Mouse (Mus musculus) CH12.LX (cell line): ENCODE measurements around the gene P3h1. TPM values are rescaled to one million over a fixed set of nuclear protein-coding genes. Genes with fewer than 3 reads are reported as not detected.
A peak's percentile ranks its signal among the peaks of the same experiment; 100 is the strongest.

Source experiments
- DNase-seq: peaks from one replicate; pipeline ENCODE4 v3.0.0-alpha.2; 2013; ENCODE audit errors: extremely low read depth
- H3K27ac ChIP-seq: 2 replicates; pipeline ENCODE4 v1.5.1; 2012; ENCODE audit warnings: low read depth, mild to moderate bottlenecking, control low read depth, moderate library complexity; ENCODE audit not compliant: insufficient read depth
- H3K27me3 ChIP-seq: replicated peaks from 2 replicates; pipeline ENCODE3; 2012; ENCODE audit warnings: inconsistent platforms
- H3K36me3 ChIP-seq, 2 experiments: replicated peaks in 1 of 2; 2 replicates each; pipeline versions ENCODE3 to v1.6.1; 2012; ENCODE audit warnings: inconsistent platforms in 1 of 2, low read length in 1 of 2, mild to moderate bottlenecking in 1 of 2, mixed read lengths in 1 of 2, moderate library complexity in 1 of 2; ENCODE audit not compliant: control insufficient read depth in 1 of 2, insufficient read depth in 1 of 2
- H3K4me1 ChIP-seq, 2 experiments: 2 replicates each; pipeline ENCODE4 v1.6.1; 2012; ENCODE audit warnings: inconsistent platforms in 1 of 2, moderate library complexity in 1 of 2; ENCODE audit not compliant: insufficient read depth in 2 of 2, control insufficient read depth in 1 of 2
- H3K4me2 ChIP-seq: 2 replicates; pipeline ENCODE4 v1.6.1; 2012; ENCODE audit warnings: low read depth, mild to moderate bottlenecking, control low read depth; ENCODE audit not compliant: poor library complexity, insufficient read depth, severe bottlenecking
- H3K4me3 ChIP-seq, 3 experiments: fragments of 150-350 bp in 1 of 3; sonication (generic) in 1 of 3; replicated peaks in 1 of 3; 2 replicates each; pipeline versions ENCODE3 to v1.5.1; 2011 to 2012; ENCODE audit warnings: low read depth in 2 of 3, low read length in 2 of 3, mild to moderate bottlenecking in 2 of 3, moderate library complexity in 2 of 3, control low read depth in 1 of 3, improper control_type of control experiment in 1 of 3, inconsistent platforms in 1 of 3, mixed read lengths in 1 of 3; ENCODE audit not compliant: poor library complexity in 1 of 3
- H3K79me2 ChIP-seq: replicated peaks from 2 replicates; pipeline ENCODE4 v1.6.1; 2012; ENCODE audit warnings: mild to moderate bottlenecking, moderate library complexity; ENCODE audit not compliant: control insufficient read depth, poor library complexity, insufficient read depth, severe bottlenecking; ENCODE audit errors: extremely low read depth
- H3K9ac ChIP-seq: 2 replicates; pipeline ENCODE4 v1.6.1; 2012; ENCODE audit warnings: low read depth, mild to moderate bottlenecking, control low read depth, moderate library complexity; ENCODE audit not compliant: insufficient read depth
- H3K9me3 ChIP-seq: replicated peaks from 2 replicates; pipeline ENCODE3; 2012; ENCODE audit warnings: low read length, inconsistent platforms, mixed read lengths
- CTCF ChIP-seq, 2 experiments: IDR thresholded peaks in 1 of 2; conservative IDR thresholded peaks in 1 of 2; 2 replicates each; pipeline ENCODE4 v1.5.1; 2011 to 2012; ENCODE audit warnings: low read depth in 2 of 2, low read length in 2 of 2, improper control_type of control experiment in 1 of 2, inconsistent platforms in 1 of 2, mild to moderate bottlenecking in 1 of 2, moderate library complexity in 1 of 2
- EP300 ChIP-seq: IDR thresholded peaks from 2 replicates; pipeline ENCODE4 v1.6.1; 2011; ENCODE audit warnings: low read length, improper control_type of control experiment
- IRF4 ChIP-seq: IDR thresholded peaks from 2 replicates; pipeline ENCODE4 v1.6.1; 2014; ENCODE audit warnings: low read depth, mild to moderate bottlenecking, inconsistent platforms, low read length, improper control_type of control experiment
- JUN ChIP-seq: IDR thresholded peaks from 2 replicates; pipeline ENCODE4 v1.6.1; 2011; ENCODE audit warnings: low read depth, mild to moderate bottlenecking, low read length, improper control_type of control experiment, moderate library complexity; ENCODE audit not compliant: insufficient read depth
- MAFK ChIP-seq: IDR thresholded peaks from 2 replicates; pipeline ENCODE4 v1.6.1; 2011; ENCODE audit warnings: low read length, improper control_type of control experiment; ENCODE audit not compliant: insufficient replicate concordance
- POLR2AphosphoS2 ChIP-seq: IDR thresholded peaks from 2 replicates; pipeline ENCODE4 v1.6.1; 2011; ENCODE audit warnings: low read depth, low read length, improper control_type of control experiment
- RAD21 ChIP-seq: IDR thresholded peaks from 2 replicates; pipeline ENCODE4 v1.6.1; 2011; ENCODE audit warnings: low read depth, mild to moderate bottlenecking, low read length, improper control_type of control experiment, moderate library complexity
- RCOR1 ChIP-seq: conservative IDR thresholded peaks from 2 replicates; pipeline ENCODE4 v1.6.1; 2012; ENCODE audit warnings: low read depth, mild to moderate bottlenecking, inconsistent platforms, low read length, improper control_type of control experiment
- SIN3A ChIP-seq: IDR thresholded peaks from 2 replicates; pipeline ENCODE4 v1.6.1; 2012; ENCODE audit warnings: low read length, improper control_type of control experiment, inconsistent platforms
- SMC3 ChIP-seq: IDR thresholded peaks from 2 replicates; pipeline ENCODE4 v1.6.1; 2011; ENCODE audit warnings: low read depth, low read length, improper control_type of control experiment
- TBP ChIP-seq: conservative IDR thresholded peaks from 2 replicates; pipeline ENCODE4 v1.6.1; 2011; ENCODE audit warnings: low read depth, low read length, improper control_type of control experiment
- USF1 ChIP-seq: IDR thresholded peaks from 2 replicates; pipeline ENCODE4 v1.6.1; 2014; ENCODE audit warnings: low read depth, mild to moderate bottlenecking, inconsistent platforms, low read length, improper control_type of control experiment
- USF2 ChIP-seq: conservative IDR thresholded peaks from 2 replicates; pipeline ENCODE4 v1.6.1; 2011; ENCODE audit warnings: low read depth, low read length, improper control_type of control experiment
- ZC3H11A ChIP-seq: IDR thresholded peaks from 2 replicates; pipeline ENCODE4 v1.6.1; 2012; ENCODE audit warnings: low read depth, mild to moderate bottlenecking, inconsistent platforms, low read length, improper control_type of control experiment
- ZKSCAN1 ChIP-seq: IDR thresholded peaks from 2 replicates; pipeline ENCODE4 v1.6.1; 2012; ENCODE audit warnings: low read depth, inconsistent platforms, low read length, improper control_type of control experiment, borderline replicate concordance
- dilution Hi-C: fragments of 300-500 bp; cut with MboI; formaldehyde crosslinking; loops from 2 replicates; pipeline ENCODE4 v1.14.3; 2020; ENCODE audit warnings: low sequenced_read_pairs; ENCODE audit not compliant: extremely low pct_unique_long_range_greater_than_20kb, extremely low pct_ligation_motif_present
- in situ Hi-C: fragments of 300-500 bp; cut with MboI; formaldehyde crosslinking; loops from 3 replicates; pipeline ENCODE4 v1.14.3; 2019; ENCODE audit warnings: low sequenced_read_pairs, low pct_ligation_motif_present, low pct_unique_long_range_greater_than_20kb, mixed read lengths
- polyA plus RNA-seq: library from polyadenylated mRNA; unstranded; fragments of >175 nt; gene quantifications from 2 replicates; pipeline ENCODE4 v1.2.1, GENCODE M21; 2012; ENCODE audit warnings: low read depth; ENCODE audit not compliant: insufficient read length
- total RNA-seq, 2 experiments: library from RNA; depleted of rRNA; stranded (reverse); fragments of 300-350 nt in 1 of 2; fragments of >200 nt in 1 of 2; gene quantifications; 2 replicates each; pipeline ENCODE4 v1.2.3; 2012 to 2014

The P3h1 gene
- total and polyA plus RNA-seq, 3 experiments, result 14.8 to 31.6 (median 27.1) TPM

GRCm38 (mm10) chr4:119188060-119188785, 44.5 kb upstream of the P3h1 start:
- TF ChIP-seq SMC3 (0 out of 2 replicates have a peak, but pooled peaks have one; percentile 22), RCOR1 (no peak), CTCF (conservative IDR thresholded peaks at IDR 0.05 in 1 of 2, IDR thresholded peaks at IDR 0.05 in 1 of 2; ENCODE audit: low read depth in 2 of 2, low read length in 2 of 2) (peak in 1 of 2 experiments; percentile 45; a peak in 2 of 4 replicates), RAD21 (peak; percentile 45)
- H3K27ac ChIP-seq, result no peak overlapping the region
- dilution Hi-C loops, result no loop called here
- H3K79me2 ChIP-seq, result no peaks in the 10 kb centered on the region
- H3K4me3 ChIP-seq, result no peak overlapping the region
- in situ Hi-C loops, result no loop called here
- H3K27me3 ChIP-seq, result peaks cover 23% of the 10 kb centered on the region
- H3K4me1 ChIP-seq, result peaks cover 0 to 5% of the 10 kb centered on the region in 2 experiments; a peak in 1 of 4 replicates
- no peaks in the 10 kb centered on the region for H3K36me3 ChIP-seq
- H3K9ac ChIP-seq, result no peak overlapping the region
- H3K4me2 ChIP-seq, result no peak overlapping the region
- H3K9me3 ChIP-seq, result no peaks in the 10 kb centered on the region
- DNase-seq, result no peak

- no peak overlapping the region for H3K4me2 ChIP-seq
- no peaks in the 10 kb centered on the region for H3K4me1 ChIP-seq
- no peak overlapping the region for H3K27ac ChIP-seq
- no peaks in the 10 kb centered on the region for H3K36me3 ChIP-seq
- no peak for TF ChIP-seq TBP
- TF ChIP-seq IRF4, result no peak
- no peak for TF ChIP-seq USF2
- no peak for TF ChIP-seq EP300
- no peaks in the 10 kb centered on the region for H3K9me3 ChIP-seq
- H3K4me3 ChIP-seq, result no peak overlapping the region
- dilution Hi-C loops (no loop called here), in situ Hi-C loops (no loop called here)
- H3K79me2 ChIP-seq, result no peaks in the 10 kb centered on the region
- no peak overlapping the region for H3K9ac ChIP-seq
- no peak for DNase-seq
- peaks cover 14% of the 10 kb centered on the region for H3K27me3 ChIP-seq
Observed at GRCm38 (mm10) chr4:119189392-119189791, 43.3 kb upstream of the P3h1 start.

GRCm38 (mm10) chr4:119189864-119190263, 42.9 kb upstream of the P3h1 start, which contains the start of gene Ermap:
TSS of gene Ermap (minus strand) at chr4:119190011.
- dilution Hi-C loops, result no loop called here
- Histone ChIP-seq H3K9ac (no peak within 1 kb of the TSS), H3K4me3 (no peak within 1 kb of the TSS), H3K79me2 (no peaks in the 10 kb centered on the region), H3K4me1 (peaks cover 0 to 1% of the 10 kb centered on the region in 2 experiments; a peak in 1 of 4 replicates), H3K4me2 (no peak within 1 kb of the TSS), H3K27ac (no peak within 1 kb of the TSS), H3K36me3 (no peaks in the 10 kb centered on the region), H3K9me3 (no peaks in the 10 kb centered on the region), H3K27me3 (peaks cover 14% of the 10 kb centered on the region)
- in situ Hi-C loops, result no loop called here
- no peak for TF ChIP-seq ZKSCAN1
- no peak for TF ChIP-seq USF2
- TF ChIP-seq JUN, result no peak
- TF ChIP-seq EP300, result no peak
- no peak for TF ChIP-seq TBP
- TF ChIP-seq SMC3, result no peak
- no peak for TF ChIP-seq SIN3A
- TF ChIP-seq ZC3H11A, result no peak
- no peak for TF ChIP-seq MAFK
- TF ChIP-seq POLR2AphosphoS2, result no peak
- no peak for TF ChIP-seq USF1
- TF ChIP-seq CTCF (conservative IDR thresholded peaks at IDR 0.05 in 1 of 2, IDR thresholded peaks at IDR 0.05 in 1 of 2; ENCODE audit: low read depth in 2 of 2, low read length in 2 of 2), result no peak
- DNase-seq, result no peak
